Mouse (Mus musculus) C2C12 (cell line): ENCODE measurements around the gene Slain2. TPM values are rescaled to one million over a fixed set of nuclear protein-coding genes. Genes with fewer than 3 reads are reported as not detected.

ENCODE experiments used
- H3K27me3 ChIP-seq: one replicate; pipeline ENCODE4 v1.6.1; 2011; ENCODE audit not compliant: control insufficient read depth, insufficient read depth, insufficient read length
- H3K36me3 ChIP-seq: one replicate; pipeline ENCODE4 v1.6.1; 2011; ENCODE audit not compliant: control insufficient read depth, insufficient read depth
- H3K4me3 ChIP-seq: one replicate; pipeline ENCODE4 v1.5.1; 2011; ENCODE audit warnings: mild to moderate bottlenecking, control low read depth; ENCODE audit not compliant: poor library complexity, insufficient read depth, severe bottlenecking
- H3K79me2 ChIP-seq: one replicate; pipeline ENCODE4 v1.6.1; 2011; ENCODE audit not compliant: control insufficient read depth, insufficient read depth
- H3K79me3 ChIP-seq: one replicate; pipeline ENCODE4 v1.6.1; 2011; ENCODE audit warnings: low read depth, control low read depth
- H3ac ChIP-seq: one replicate; pipeline ENCODE3; 2011; ENCODE audit warnings: low read depth; ENCODE audit not compliant: control insufficient read depth, insufficient read length
- CEBPB ChIP-seq: IDR thresholded peaks from one replicate; pipeline ENCODE4 v1.6.1; 2011; ENCODE audit warnings: low read depth, mild to moderate bottlenecking, control low read depth, moderate library complexity
- CTCF ChIP-seq: IDR thresholded peaks from one replicate; pipeline ENCODE4 v1.5.1; 2011; ENCODE audit not compliant: control insufficient read depth, insufficient read depth, insufficient read length
- FOSL1 ChIP-seq: IDR thresholded peaks from one replicate; pipeline ENCODE4 v1.8.0; 2011; ENCODE audit warnings: mild to moderate bottlenecking, low read length; ENCODE audit not compliant: poor library complexity, insufficient read depth, severe bottlenecking
- MAX ChIP-seq: IDR thresholded peaks from one replicate; pipeline ENCODE4 v1.6.1; 2011; ENCODE audit warnings: mild to moderate bottlenecking, control low read depth
- MYOD1 ChIP-seq: IDR thresholded peaks from one replicate; pipeline ENCODE4 v1.6.1; 2011; ENCODE audit warnings: low read depth; ENCODE audit not compliant: control insufficient read depth, insufficient read length
- MYOG ChIP-seq: IDR thresholded peaks from one replicate; pipeline ENCODE4 v1.6.1; 2011; ENCODE audit not compliant: control insufficient read depth, insufficient read length; ENCODE audit errors: extremely low read depth
- USF1 ChIP-seq: IDR thresholded peaks from one replicate; pipeline ENCODE4 v1.6.1; 2011; ENCODE audit warnings: low read depth, mild to moderate bottlenecking, control low read depth, moderate library complexity
- polyA plus RNA-seq: library from polyadenylated mRNA; unstranded; fragments of >200 nt; fragmentation: generic; extraction: Trizol; gene quantifications from one replicate; pipeline ENCODE4 v1.2.1, GENCODE M21; 2012; ENCODE audit warnings: missing spikeins

The Slain2 gene
- polyA plus RNA-seq, 1 experiment = 20.3 TPM

DNA sequence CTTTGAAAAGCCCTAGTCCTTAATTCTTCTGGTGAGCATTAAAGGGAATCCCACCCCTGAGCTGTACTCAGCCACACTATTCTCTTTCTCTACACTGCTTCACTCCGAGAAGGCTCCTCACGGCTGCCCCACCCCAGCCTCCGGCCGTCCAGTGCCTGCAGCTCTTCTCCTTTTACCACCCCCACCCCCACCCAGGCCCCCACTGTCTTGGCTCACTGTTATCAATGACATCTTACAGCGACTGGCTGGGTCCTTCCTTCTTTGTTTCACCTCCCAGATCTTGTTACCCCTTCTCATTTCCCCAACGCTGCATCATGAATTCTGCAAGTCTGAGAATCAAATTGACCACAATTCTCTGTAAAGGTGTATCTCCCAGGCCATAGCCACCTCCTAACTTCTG lies 16.1 kb upstream of the Slain2 start:
- H3K27me3 ChIP-seq = no peaks in the 10 kb centered on the region
- H3ac ChIP-seq = no peak overlapping the region
- no peaks in the 10 kb centered on the region for H3K79me3 ChIP-seq
- no peak overlapping the region for H3K4me3 ChIP-seq
- no peaks in the 10 kb centered on the region for H3K79me2 ChIP-seq
- TF ChIP-seq USF1 = no peak
- no peak for TF ChIP-seq MYOD1
- H3K36me3 ChIP-seq = no peaks in the 10 kb centered on the region

DNA sequence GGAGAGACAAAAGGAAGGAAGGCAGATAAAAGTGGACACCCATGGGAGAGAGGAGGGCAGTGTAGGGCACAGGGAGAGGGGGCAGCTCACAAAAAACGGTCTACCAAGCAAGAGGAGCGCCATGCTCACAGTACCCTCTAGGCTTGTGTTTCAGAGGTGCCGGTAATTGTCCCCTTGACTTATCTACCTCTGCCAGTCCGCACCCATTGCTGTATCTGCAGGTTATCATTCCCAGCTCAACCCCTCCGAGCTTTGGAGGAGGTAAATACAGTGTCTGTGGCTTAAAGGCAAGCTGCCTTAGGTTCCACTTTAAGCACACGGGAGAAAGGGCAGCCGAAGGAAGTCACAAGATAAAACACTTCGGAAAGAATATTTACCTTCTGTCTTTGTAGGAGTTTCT lies 14.8 kb upstream of the Slain2 start:
- Histone ChIP-seq H3K79me3 (no peaks in the 10 kb centered on the region), H3ac (no peak overlapping the region), H3K27me3 (no peaks in the 10 kb centered on the region), H3K79me2 (no peaks in the 10 kb centered on the region), H3K4me3 (no peak overlapping the region), H3K36me3 (no peaks in the 10 kb centered on the region)
- TF ChIP-seq MYOD1 = no peak
- TF ChIP-seq CTCF = no peak
- TF ChIP-seq FOSL1 = no peak
- TF ChIP-seq USF1 = no peak
- no peak for TF ChIP-seq MYOG
- no peak for TF ChIP-seq CEBPB
- TF ChIP-seq MAX = no peak

DNA sequence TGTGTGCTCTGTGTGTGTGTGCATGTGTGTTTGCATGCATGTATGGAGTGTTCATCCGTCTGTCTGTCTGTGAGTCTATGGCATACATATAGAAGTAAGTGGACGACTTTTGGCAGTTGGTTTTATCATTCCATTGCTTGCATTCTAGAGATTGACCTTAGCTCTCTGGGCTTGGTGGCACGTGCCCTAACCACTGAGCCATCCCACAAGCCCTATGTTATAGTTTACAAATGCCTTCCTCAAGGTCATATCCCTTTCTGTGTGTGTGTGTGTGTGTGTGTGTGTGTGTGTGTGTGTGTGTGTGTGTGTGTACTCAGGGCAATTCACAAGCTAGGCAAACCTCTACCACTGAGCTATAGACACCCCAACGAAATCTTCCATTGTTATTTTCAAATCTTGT lies 12.2 kb upstream of the Slain2 start:
- no peaks in the 10 kb centered on the region for H3K36me3 ChIP-seq
- H3K79me3 ChIP-seq = no peaks in the 10 kb centered on the region
- no peaks in the 10 kb centered on the region for H3K27me3 ChIP-seq
- no peak overlapping the region for H3ac ChIP-seq
- no peaks in the 10 kb centered on the region for H3K79me2 ChIP-seq
- H3K4me3 ChIP-seq = no peak overlapping the region
- TF ChIP-seq FOSL1 (no peak), MAX (no peak), CEBPB (no peak), CTCF (no peak)

DNA sequence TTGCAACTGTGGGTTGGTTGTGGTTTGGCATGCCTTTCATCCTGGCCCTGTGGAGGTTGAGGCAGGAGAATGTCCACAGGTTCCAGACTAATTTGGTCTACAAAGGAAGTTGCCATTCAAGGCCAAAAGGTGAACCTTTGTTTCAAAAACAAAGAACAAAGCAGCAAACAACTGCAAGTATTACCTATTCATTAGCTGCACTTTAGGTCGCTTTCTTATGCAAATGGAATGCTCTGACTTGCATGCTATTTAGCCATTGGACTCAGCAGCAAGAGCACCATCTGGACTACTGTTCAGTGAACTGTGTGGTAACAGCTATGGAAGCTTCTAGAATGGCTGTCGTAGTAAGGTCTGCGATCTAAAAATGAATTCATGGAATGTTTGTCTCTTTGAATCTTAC lies 11.8 kb upstream of the Slain2 start:
- Histone ChIP-seq H3K79me3 (no peaks in the 10 kb centered on the region), H3K36me3 (no peaks in the 10 kb centered on the region), H3K79me2 (no peaks in the 10 kb centered on the region), H3ac (no peak overlapping the region), H3K27me3 (no peaks in the 10 kb centered on the region), H3K4me3 (no peak overlapping the region)
- TF ChIP-seq CTCF (no peak), MYOD1 (no peak), FOSL1 (no peak), CEBPB (no peak), USF1 (no peak), MAX (no peak), MYOG (no peak)

DNA sequence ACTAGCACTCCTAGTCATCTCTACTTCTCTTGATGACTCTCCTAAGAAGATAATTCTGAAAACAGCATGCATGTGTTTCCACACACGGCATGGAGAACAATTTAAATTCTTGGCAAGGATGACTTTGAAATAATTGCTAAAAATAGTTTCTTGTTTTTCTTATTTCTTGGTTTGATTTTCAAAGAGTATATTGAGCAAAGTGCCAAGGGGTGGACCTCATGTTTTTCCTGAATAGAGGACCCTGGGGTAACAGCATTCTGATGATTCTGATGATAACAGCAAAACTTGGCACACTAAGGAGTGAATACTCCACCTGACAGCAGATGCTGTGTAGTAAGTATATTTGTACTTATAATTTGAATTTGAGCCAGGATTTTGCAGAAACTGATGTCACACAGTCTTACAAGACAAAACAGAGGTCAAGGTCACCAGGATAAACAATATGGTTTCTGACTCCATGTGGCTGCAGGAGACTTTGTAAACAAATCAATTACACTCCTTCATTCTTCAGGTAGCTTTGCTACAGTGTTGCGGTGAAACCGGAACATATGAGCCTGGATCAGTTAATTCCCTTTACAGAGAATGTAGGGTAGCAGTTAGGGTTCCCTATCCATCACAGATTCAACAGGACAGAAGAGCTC lies 11.1 kb upstream of the Slain2 start:
- Histone ChIP-seq H3K4me3 (no peak overlapping the region), H3K27me3 (no peaks in the 10 kb centered on the region), H3K36me3 (no peaks in the 10 kb centered on the region), H3K79me2 (no peaks in the 10 kb centered on the region), H3K79me3 (no peaks in the 10 kb centered on the region), H3ac (no peak overlapping the region)
- TF ChIP-seq MYOD1 (no peak), CTCF (no peak), FOSL1 (no peak), USF1 (no peak), CEBPB (no peak), MAX (no peak), MYOG (no peak)
